Mouse (Mus musculus) bone marrow macrophage, adult 2 months (primary cell): ENCODE data around the gene Neurod1.

ENCODE experiments used
- CTCF ChIP-seq: IDR thresholded peaks from 2 replicates; pipeline ENCODE4 v1.5.1; 2012; ENCODE audit warnings: low read depth, mild to moderate bottlenecking, low read length, moderate library complexity
- POLR2A ChIP-seq: IDR thresholded peaks from 2 replicates; pipeline ENCODE4 v1.6.1; 2012; ENCODE audit warnings: mild to moderate bottlenecking, low read depth, low read length, borderline replicate concordance

DNA sequence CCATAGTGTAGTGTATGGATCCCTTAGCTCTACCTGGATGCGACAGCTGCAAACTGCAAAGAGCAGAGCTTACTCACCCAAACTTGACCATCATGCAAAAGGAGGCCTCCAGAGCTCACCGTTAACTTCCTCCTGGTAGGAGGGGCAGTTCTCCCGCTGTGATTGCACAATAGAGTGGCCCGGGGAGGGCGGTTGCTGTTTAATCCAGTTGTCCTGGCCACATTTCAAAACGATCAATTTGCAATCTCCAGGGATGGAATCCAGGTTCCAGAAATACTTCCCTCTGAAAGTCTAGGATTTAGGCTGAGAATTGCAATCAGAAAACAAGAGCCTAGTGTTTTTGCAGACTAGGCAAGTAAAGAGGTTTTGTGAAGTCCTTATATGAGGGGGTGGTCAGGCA, 26.9 kb downstream of the Neurod1 start:
- TF ChIP-seq CTCF (no peak), POLR2A (no peak)
